Mouse (Mus musculus): ENCODE measurements at regions not wholly inside any gene's neighbourhood (a gene's known extent, or its start where the extent isn't known, plus 50 kb on each side); places are given as distances from the start of the nearest gene placed in this dataset.
"Not testable (repeated sequence)": the region's sequence is repeated elsewhere in the genome, so short reads cannot be mapped to it uniquely, and the experiment has no call there.

GRCm38 (mm10) chr16:31543499-31544170 is 119.6 kb upstream of the Dlg1 start:
- no peaks in the 10 kb centered on the region for H3K36me3 ChIP-seq (ENCODE audit: control insufficient read depth, insufficient read depth, low read length)
- WGBS = 62% methylated on average over 10 of the region's 10 CpGs
- no peak overlapping the region for H3K4me3 ChIP-seq (ENCODE audit: extremely low read depth, insufficient read depth, insufficient read length)
- TF ChIP-seq POLR2A (IDR thresholded peaks at IDR 0.05; ENCODE audit: low read depth, low read length) = no peak
- no peak for TF ChIP-seq CTCF (IDR thresholded peaks at IDR 0.05; ENCODE audit: extremely low read depth, insufficient read depth, insufficient read length, insufficient replicate concordance)
- H3K27me3 ChIP-seq (ENCODE audit: control insufficient read depth, insufficient read depth, low read length) = 0 out of 2 replicates have a peak, but pooled peaks cover 7% of the 10 kb centered on the region
- DNase-seq (ENCODE audit: low read depth in 1 of 2, low spot score in 2 of 2) = no peak
- H3K4me1 ChIP-seq (ENCODE audit: control insufficient read depth, insufficient read depth, insufficient read length) = no peaks in the 10 kb centered on the region
- H3K27ac ChIP-seq (ENCODE audit: insufficient read depth, low read length) = no peak overlapping the region

- no peak for DNase-seq (ENCODE audit: low read depth in 1 of 2, low spot score in 2 of 2)
- no peak for TF ChIP-seq POLR2A (IDR thresholded peaks at IDR 0.05; ENCODE audit: low read depth, low read length)
- TF ChIP-seq CTCF (IDR thresholded peaks at IDR 0.05; ENCODE audit: extremely low read depth, insufficient read depth, insufficient read length, insufficient replicate concordance) = no peak
- Histone ChIP-seq H3K4me3 (ENCODE audit: extremely low read depth, insufficient read depth, insufficient read length) (no peak overlapping the region), H3K36me3 (ENCODE audit: control insufficient read depth, insufficient read depth, low read length) (no peaks in the 10 kb centered on the region), H3K4me1 (ENCODE audit: control insufficient read depth, insufficient read depth, insufficient read length) (no peaks in the 10 kb centered on the region), H3K27me3 (ENCODE audit: control insufficient read depth, insufficient read depth, low read length) (0 out of 2 replicates have a peak, but pooled peaks cover 7% of the 10 kb centered on the region), H3K27ac (ENCODE audit: insufficient read depth, low read length) (no peak overlapping the region)
- 9% methylated on average over 18 of the region's 18 CpGs for WGBS
Measured at GRCm38 (mm10) chr16:31546062-31546827, 117.0 kb upstream of the Dlg1 start.

GRCm38 (mm10) chr16:31546828-31547224 is 116.4 kb upstream of the Dlg1 start:
- no peak for DNase-seq (ENCODE audit: low read depth in 1 of 2, low spot score in 2 of 2)
- Histone ChIP-seq H3K36me3 (ENCODE audit: control insufficient read depth, insufficient read depth, low read length) (no peaks in the 10 kb centered on the region), H3K27ac (ENCODE audit: insufficient read depth, low read length) (no peak overlapping the region), H3K4me1 (ENCODE audit: control insufficient read depth, insufficient read depth, insufficient read length) (no peaks in the 10 kb centered on the region), H3K4me3 (ENCODE audit: extremely low read depth, insufficient read depth, insufficient read length) (no peak overlapping the region), H3K27me3 (ENCODE audit: control insufficient read depth, insufficient read depth, low read length) (0 out of 2 replicates have a peak, but pooled peaks cover 7% of the 10 kb centered on the region)
- 6% methylated on average over 2 of the region's 2 CpGs for WGBS
- TF ChIP-seq POLR2A (IDR thresholded peaks at IDR 0.05; ENCODE audit: low read depth, low read length) (no peak), CTCF (IDR thresholded peaks at IDR 0.05; ENCODE audit: extremely low read depth, insufficient read depth, insufficient read length, insufficient replicate concordance) (no peak)

GRCm38 (mm10) chr16:31547391-31547790 is 115.9 kb upstream of the Dlg1 start:
- 74% methylated on average over 10 of the region's 10 CpGs for WGBS
- no peak overlapping the region for H3K27ac ChIP-seq (ENCODE audit: insufficient read depth, low read length)
- H3K36me3 ChIP-seq (ENCODE audit: control insufficient read depth, insufficient read depth, low read length) = no peaks in the 10 kb centered on the region
- H3K4me3 ChIP-seq (ENCODE audit: extremely low read depth, insufficient read depth, insufficient read length) = no peak overlapping the region
- no peak for DNase-seq (ENCODE audit: low read depth in 1 of 2, low spot score in 2 of 2)
- no peak for TF ChIP-seq POLR2A (IDR thresholded peaks at IDR 0.05; ENCODE audit: low read depth, low read length)
- TF ChIP-seq CTCF (IDR thresholded peaks at IDR 0.05; ENCODE audit: extremely low read depth, insufficient read depth, insufficient read length, insufficient replicate concordance) = no peak
- H3K27me3 ChIP-seq (ENCODE audit: control insufficient read depth, insufficient read depth, low read length) = 0 out of 2 replicates have a peak, but pooled peaks cover 7% of the 10 kb centered on the region
- no peaks in the 10 kb centered on the region for H3K4me1 ChIP-seq (ENCODE audit: control insufficient read depth, insufficient read depth, insufficient read length)

- WGBS = 67% methylated on average over 5 of the region's 5 CpGs
- DNase-seq (ENCODE audit: low read depth in 1 of 2, low spot score in 2 of 2) = no peak
- H3K36me3 ChIP-seq (ENCODE audit: control insufficient read depth, insufficient read depth, low read length) = no peaks in the 10 kb centered on the region
- TF ChIP-seq POLR2A (IDR thresholded peaks at IDR 0.05; ENCODE audit: low read depth, low read length) (no peak), CTCF (IDR thresholded peaks at IDR 0.05; ENCODE audit: extremely low read depth, insufficient read depth, insufficient read length, insufficient replicate concordance) (no peak)
- 0 out of 2 replicates have a peak, but pooled peaks cover 4% of the 10 kb centered on the region for H3K27me3 ChIP-seq (ENCODE audit: control insufficient read depth, insufficient read depth, low read length)
- H3K4me3 ChIP-seq (ENCODE audit: extremely low read depth, insufficient read depth, insufficient read length) = no peak overlapping the region
- H3K27ac ChIP-seq (ENCODE audit: insufficient read depth, low read length) = no peak overlapping the region
- H3K4me1 ChIP-seq (ENCODE audit: control insufficient read depth, insufficient read depth, insufficient read length) = no peaks in the 10 kb centered on the region
Measured at GRCm38 (mm10) chr16:31549975-31550374, 113.3 kb upstream of the Dlg1 start.

- 83% methylated on average over 2 of the region's 2 CpGs for WGBS
- not testable (repeated sequence) for H3K36me3 ChIP-seq (ENCODE audit: control insufficient read depth, insufficient read depth, low read length); H3K4me1 ChIP-seq (ENCODE audit: control insufficient read depth, insufficient read depth, insufficient read length); H3K27me3 ChIP-seq (ENCODE audit: control insufficient read depth, insufficient read depth, low read length); H3K4me3 ChIP-seq (ENCODE audit: extremely low read depth, insufficient read depth, insufficient read length); DNase-seq (ENCODE audit: low read depth in 1 of 2, low spot score in 2 of 2); H3K27ac ChIP-seq (ENCODE audit: insufficient read depth, low read length)
Measured at GRCm38 (mm10) chr16:31550539-31550938, 112.7 kb upstream of the Dlg1 start.
